Mouse (Mus musculus): ENCODE data around the gene Pcgf2. TPM values are rescaled to one million over a fixed set of nuclear protein-coding genes. Genes with fewer than 3 reads are reported as not detected.

Gene Pcgf2
- total and polyA plus RNA-seq, 3 experiments, result 0.99 to 19.5 (median 5.6) TPM

GRCm38 (mm10) chr11:97739155-97739554 lies 38.9 kb upstream of the Pcgf2 start:
- Histone ChIP-seq H3K36me3 (replicated peaks in 1 of 2; ENCODE audit: control insufficient read depth in 1 of 2, insufficient read depth in 1 of 2, low read length in 1 of 2) (peaks cover 0 to 42% of the 10 kb centered on the region in 2 experiments), H3K79me2 (replicated peaks; ENCODE audit: control insufficient read depth, extremely low read depth, insufficient read depth, poor library complexity, severe bottlenecking) (peaks cover 38% of the 10 kb centered on the region), H3K4me3 (replicated peaks in 1 of 3; ENCODE audit: low read depth in 2 of 3, low read length in 2 of 3, poor library complexity in 1 of 3) (no peak overlapping the region), H3K4me1 (ENCODE audit: control insufficient read depth in 1 of 2, insufficient read depth in 2 of 2) (peaks cover 6 to 28% of the 10 kb centered on the region in 2 experiments), H3K27ac (ENCODE audit: insufficient read depth, low read depth) (no peak overlapping the region), H3K4me2 (ENCODE audit: insufficient read depth, low read depth, poor library complexity, severe bottlenecking) (no peak overlapping the region), H3K9me3 (replicated peaks; ENCODE audit: low read length) (peaks cover 2% of the 10 kb centered on the region), H3K27me3 (replicated peaks) (no peaks in the 10 kb centered on the region), H3K9ac (ENCODE audit: insufficient read depth, low read depth) (no peak overlapping the region)
- no peak for DNase-seq (ENCODE audit: extremely low read depth)
- in situ Hi-C loops (cut with MboI; ENCODE audit: low pct_ligation_motif_present, low pct_unique_long_range_greater_than_20kb, low sequenced_read_pairs), result loop anchor here (5.0 kb wide), 1 partner anchor 37 kb away; the partner anchor contains the start of genes Pcgf2 and Psmb3
- dilution Hi-C loops (cut with MboI; ENCODE audit: extremely low pct_ligation_motif_present, extremely low pct_unique_long_range_greater_than_20kb, low sequenced_read_pairs), result no loop called here
- TF ChIP-seq SIN3A (IDR thresholded peaks at IDR 0.05; ENCODE audit: low read length), result no peak
- TF ChIP-seq SMC3 (IDR thresholded peaks at IDR 0.05; ENCODE audit: low read depth, low read length), result peak; percentile 8
- no peak for TF ChIP-seq RCOR1 (conservative IDR thresholded peaks at IDR 0.05; ENCODE audit: low read depth, low read length)
- peak; percentile 30 for TF ChIP-seq RAD21 (IDR thresholded peaks at IDR 0.05; ENCODE audit: low read depth, low read length)
- no peak for TF ChIP-seq ETS1 (conservative IDR thresholded peaks at IDR 0.05; ENCODE audit: low read depth, low read length)
- TF ChIP-seq CTCF (conservative IDR thresholded peaks at IDR 0.05 in 1 of 2, IDR thresholded peaks at IDR 0.05 in 1 of 2; ENCODE audit: low read depth in 2 of 2, low read length in 2 of 2), result peak in 1 of 2 experiments; percentile 45; a peak in 2 of 4 replicates
- no peak for TF ChIP-seq ELF1 (IDR thresholded peaks at IDR 0.05; ENCODE audit: low read depth, low read length)
- TF ChIP-seq CHD2 (IDR thresholded peaks at IDR 0.05; ENCODE audit: low read length), result no peak

GRCm38 (mm10) chr11:97738703-97739102 lies 38.4 kb upstream of the Pcgf2 start:
- H3K4me1 ChIP-seq (ENCODE audit: control insufficient read depth in 1 of 2, insufficient read depth in 2 of 2), result peaks cover 6 to 30% of the 10 kb centered on the region in 2 experiments
- no peak overlapping the region for H3K4me2 ChIP-seq (ENCODE audit: insufficient read depth, low read depth, poor library complexity, severe bottlenecking)
- H3K79me2 ChIP-seq (replicated peaks; ENCODE audit: control insufficient read depth, extremely low read depth, insufficient read depth, poor library complexity, severe bottlenecking), result peaks cover 38% of the 10 kb centered on the region
- no peak overlapping the region for H3K27ac ChIP-seq (ENCODE audit: insufficient read depth, low read depth)
- no peaks in the 10 kb centered on the region for H3K27me3 ChIP-seq (replicated peaks)
- H3K36me3 ChIP-seq (replicated peaks in 1 of 2; ENCODE audit: control insufficient read depth in 1 of 2, insufficient read depth in 1 of 2, low read length in 1 of 2), result peaks cover 0 to 42% of the 10 kb centered on the region in 2 experiments
- DNase-seq (ENCODE audit: extremely low read depth), result no peak
- H3K9ac ChIP-seq (ENCODE audit: insufficient read depth, low read depth), result no peak overlapping the region
- peak; percentile 43 for TF ChIP-seq RAD21 (IDR thresholded peaks at IDR 0.05; ENCODE audit: low read depth, low read length)
- TF ChIP-seq CTCF (conservative IDR thresholded peaks at IDR 0.05 in 1 of 2, IDR thresholded peaks at IDR 0.05 in 1 of 2; ENCODE audit: low read depth in 2 of 2, low read length in 2 of 2), result peak; percentile 35 to 66
- TF ChIP-seq MAX (IDR thresholded peaks at IDR 0.05; ENCODE audit: low read length), result no peak
- no peak for TF ChIP-seq NELFE (IDR thresholded peaks at IDR 0.05; ENCODE audit: low read depth, low read length)
- TF ChIP-seq SMC3 (IDR thresholded peaks at IDR 0.05; ENCODE audit: low read depth, low read length), result peak; percentile 49
- in situ Hi-C loops (cut with MboI; ENCODE audit: low pct_ligation_motif_present, low pct_unique_long_range_greater_than_20kb, low sequenced_read_pairs) (loop anchor here (5.0 kb wide), 1 partner anchor 36 kb away; the partner anchor contains the start of genes Pcgf2 and Psmb3), dilution Hi-C loops (cut with MboI; ENCODE audit: extremely low pct_ligation_motif_present, extremely low pct_unique_long_range_greater_than_20kb, low sequenced_read_pairs) (no loop called here)
- H3K9me3 ChIP-seq (replicated peaks; ENCODE audit: low read length), result peaks cover 2% of the 10 kb centered on the region
- no peak overlapping the region for H3K4me3 ChIP-seq (replicated peaks in 1 of 3; ENCODE audit: low read depth in 2 of 3, low read length in 2 of 3, poor library complexity in 1 of 3)

GRCm38 (mm10) chr11:97737600-97737999 lies 37.3 kb upstream of the Pcgf2 start:
- in situ Hi-C loops (cut with MboI; ENCODE audit: low pct_ligation_motif_present, low pct_unique_long_range_greater_than_20kb, low sequenced_read_pairs) (loop anchor here (5.0 kb wide), 1 partner anchor 35 kb away; the partner anchor contains the start of genes Pcgf2 and Psmb3), dilution Hi-C loops (cut with MboI; ENCODE audit: extremely low pct_ligation_motif_present, extremely low pct_unique_long_range_greater_than_20kb, low sequenced_read_pairs) (no loop called here)
- Histone ChIP-seq H3K4me2 (ENCODE audit: insufficient read depth, low read depth, poor library complexity, severe bottlenecking) (no peak overlapping the region), H3K79me2 (replicated peaks; ENCODE audit: control insufficient read depth, extremely low read depth, insufficient read depth, poor library complexity, severe bottlenecking) (peaks cover 32% of the 10 kb centered on the region), H3K27me3 (replicated peaks) (no peaks in the 10 kb centered on the region), H3K27ac (ENCODE audit: insufficient read depth, low read depth) (no peak overlapping the region), H3K9ac (ENCODE audit: insufficient read depth, low read depth) (no peak overlapping the region), H3K36me3 (replicated peaks in 1 of 2; ENCODE audit: control insufficient read depth in 1 of 2, insufficient read depth in 1 of 2, low read length in 1 of 2) (peaks cover 1 to 52% of the 10 kb centered on the region in 2 experiments), H3K4me1 (ENCODE audit: control insufficient read depth in 1 of 2, insufficient read depth in 2 of 2) (peaks cover 6 to 24% of the 10 kb centered on the region in 2 experiments), H3K9me3 (replicated peaks; ENCODE audit: low read length) (peaks cover 2% of the 10 kb centered on the region), H3K4me3 (replicated peaks in 1 of 3; ENCODE audit: low read depth in 2 of 3, low read length in 2 of 3, poor library complexity in 1 of 3) (no peak overlapping the region)
- no peak for TF ChIP-seq USF1 (IDR thresholded peaks at IDR 0.05; ENCODE audit: low read depth, low read length)
- DNase-seq (ENCODE audit: extremely low read depth), result no peak

Measured in CH12.LX (cell line).